Mouse (Mus musculus) hindbrain, embryonic 11.5 days (tissue): ENCODE measurements around the gene Slc16a2. TPM values are rescaled to one million over a fixed set of nuclear protein-coding genes. Genes with fewer than 3 reads are reported as not detected.

ENCODE experiments used
- ATAC-seq: fragments of 200-750 bp; cut with Nextera tagmentation; 2 replicates; pipeline ENCODE4 v1.8.0; 2017; ENCODE audit warnings: mild to moderate bottlenecking, moderate TSS enrichment, moderate library complexity; ENCODE audit not compliant: low FRiP score
- DNase-seq: peaks from one replicate; pipeline ENCODE4 v3.0.0-alpha.2; 2015; ENCODE audit warnings: low spot score
- H3K27ac ChIP-seq: fragments of 300-500 bp; sonication (generic); 2 replicates; pipeline ENCODE4 v1.5.1; 2014; ENCODE audit warnings: mild to moderate bottlenecking, low read depth, low read length
- H3K27me3 ChIP-seq: fragments of 300-500 bp; sonication (generic); 2 replicates; pipeline ENCODE4 v1.6.1; 2014; ENCODE audit warnings: mild to moderate bottlenecking, low read length, moderate library complexity, mixed read lengths; ENCODE audit not compliant: control insufficient read depth, insufficient read depth
- H3K36me3 ChIP-seq: fragments of 300-500 bp; sonication (generic); 2 replicates; pipeline ENCODE4 v1.6.1; 2014; ENCODE audit warnings: mild to moderate bottlenecking, low read length, moderate library complexity, mixed read lengths; ENCODE audit not compliant: control insufficient read depth, insufficient read depth
- H3K4me1 ChIP-seq: fragments of 300-500 bp; sonication (generic); replicated peaks from 2 replicates; pipeline ENCODE4 v1.6.1; 2014; ENCODE audit warnings: low read length, mixed read lengths; ENCODE audit not compliant: control insufficient read depth, insufficient read depth
- H3K4me2 ChIP-seq: fragments of 300-500 bp; sonication (generic); replicated peaks from 2 replicates; pipeline ENCODE4 v1.6.1; 2014; ENCODE audit warnings: mild to moderate bottlenecking, low read depth, low read length
- H3K4me3 ChIP-seq: fragments of 300-500 bp; sonication (generic); 2 replicates; pipeline ENCODE4 v1.5.1; 2014; ENCODE audit warnings: low read depth, low read length
- H3K9ac ChIP-seq: fragments of 300-500 bp; sonication (generic); 2 replicates; pipeline ENCODE4 v1.6.1; 2014; ENCODE audit warnings: low read depth, low read length
- H3K9me3 ChIP-seq: fragments of 300-500 bp; sonication (generic); 2 replicates; pipeline ENCODE4 v1.6.1; 2016; ENCODE audit warnings: low read length; ENCODE audit not compliant: control insufficient read depth
- WGBS: fragments of 180-500 bp; shearing (Covaris S2); extraction: QIAGEN DNeasy Blood & Tissue Kit; methylation state at CpG from one replicate; pipeline ENCODE4 v1.1.7; 2014; 5-methylcytosine and 5-hydroxymethylcytosine counted together
- polyA plus RNA-seq: library from polyadenylated mRNA; unstranded; fragments of >200 nt; fragmentation: Nextera tagmentation; extraction: Ambion mirVana; gene quantifications from 2 replicates; pipeline ENCODE4 v1.2.1, GENCODE M21; 2014

Gene Slc16a2
- polyA plus RNA-seq, 1 experiment from 2014 or later = 12.7 TPM

- Histone ChIP-seq H3K9ac (no peak overlapping the region), H3K27me3 (peaks cover 29% of the 10 kb centered on the region), H3K4me2 (no peak overlapping the region), H3K4me3 (no peak overlapping the region), H3K9me3 (no peaks in the 10 kb centered on the region), H3K36me3 (no peaks in the 10 kb centered on the region), H3K4me1 (no peaks in the 10 kb centered on the region), H3K27ac (no peak overlapping the region)
- WGBS = 90% methylated on average over 1 of the region's 1 CpGs
- DNase-seq (no peak), ATAC-seq (no peak)
Observed at GRCm38 (mm10) chrX:103746197-103746596, 75.6 kb downstream of the Slc16a2 start.

- ATAC-seq = peak; percentile 97
Observed at GRCm38 (mm10) chrX:103744171-103745039, 77.4 kb downstream of the Slc16a2 start.

GRCm38 (mm10) chrX:103742057-103742315, 79.8 kb downstream of the Slc16a2 start:
- Histone ChIP-seq H3K9ac (no peak overlapping the region), H3K36me3 (no peaks in the 10 kb centered on the region)
- WGBS = 71% methylated on average over 2 of the region's 2 CpGs

More at GRCm38 (mm10) chrX:103744171-103745039, 77.4 kb downstream of the Slc16a2 start:
- no peaks in the 10 kb centered on the region for H3K9me3 ChIP-seq
- H3K9ac ChIP-seq = no peak overlapping the region
- peaks cover 40% of the 10 kb centered on the region for H3K27me3 ChIP-seq
- no peaks in the 10 kb centered on the region for H3K4me1 ChIP-seq
- H3K4me3 ChIP-seq = no peak overlapping the region
- peak overlapping the region; percentile 54; the same call in 1 of the 2 replicates for H3K27ac ChIP-seq
- H3K36me3 ChIP-seq = no peaks in the 10 kb centered on the region
- 26% methylated on average over 7 of the region's 7 CpGs for WGBS
- H3K4me2 ChIP-seq = no peak overlapping the region
- DNase-seq = peak; percentile 73

GRCm38 (mm10) chrX:103741215-103742056, 80.3 kb downstream of the Slc16a2 start:
- no peak for ATAC-seq
- Histone ChIP-seq H3K4me1 (no peaks in the 10 kb centered on the region), H3K9ac (no peak overlapping the region), H3K36me3 (no peaks in the 10 kb centered on the region), H3K9me3 (no peaks in the 10 kb centered on the region), H3K4me3 (no peak overlapping the region), H3K27me3 (peaks cover 43% of the 10 kb centered on the region), H3K27ac (no peak overlapping the region), H3K4me2 (no peak overlapping the region)
- no peak for DNase-seq
- WGBS = 73% methylated on average over 6 of the region's 13 CpGs

More at GRCm38 (mm10) chrX:103742057-103742315, 79.8 kb downstream of the Slc16a2 start:
- H3K9me3 ChIP-seq = no peaks in the 10 kb centered on the region
- peaks cover 46% of the 10 kb centered on the region for H3K27me3 ChIP-seq
- H3K4me2 ChIP-seq = no peak overlapping the region
- DNase-seq (no peak), ATAC-seq (no peak)
- H3K4me3 ChIP-seq = no peak overlapping the region
- no peaks in the 10 kb centered on the region for H3K4me1 ChIP-seq
- H3K27ac ChIP-seq = no peak overlapping the region

- no peak for ATAC-seq
Observed at GRCm38 (mm10) chrX:103734041-103734625, 87.7 kb downstream of the Slc16a2 start.

GRCm38 (mm10) chrX:103733091-103733490, 88.7 kb downstream of the Slc16a2 start:
- no peak for DNase-seq

More at GRCm38 (mm10) chrX:103734041-103734625, 87.7 kb downstream of the Slc16a2 start:
- Histone ChIP-seq H3K27ac (no peak overlapping the region), H3K4me1 (no peaks in the 10 kb centered on the region), H3K36me3 (no peaks in the 10 kb centered on the region), H3K4me3 (no peak overlapping the region), H3K9ac (no peak overlapping the region), H3K9me3 (no peaks in the 10 kb centered on the region), H3K27me3 (peaks cover 62% of the 10 kb centered on the region), H3K4me2 (no peak overlapping the region)
- WGBS = 79% methylated on average over 7 of the region's 7 CpGs
- DNase-seq = no peak

GRCm38 (mm10) chrX:103732033-103732703, 89.6 kb downstream of the Slc16a2 start:
- ATAC-seq (no peak), DNase-seq (no peak)
- H3K27me3 ChIP-seq = peaks cover 56% of the 10 kb centered on the region
- H3K4me1 ChIP-seq = no peaks in the 10 kb centered on the region
- no peak overlapping the region for H3K27ac ChIP-seq
- no peaks in the 10 kb centered on the region for H3K9me3 ChIP-seq
- H3K9ac ChIP-seq = no peak overlapping the region
- WGBS = 81% methylated on average over 4 of the region's 4 CpGs
- H3K4me2 ChIP-seq = no peak overlapping the region
- no peaks in the 10 kb centered on the region for H3K36me3 ChIP-seq
- H3K4me3 ChIP-seq = no peak overlapping the region

More at GRCm38 (mm10) chrX:103733091-103733490, 88.7 kb downstream of the Slc16a2 start:
- ATAC-seq = no peak
- no peak overlapping the region for H3K4me2 ChIP-seq
- 80% methylated on average over 4 of the region's 4 CpGs for WGBS
- H3K27ac ChIP-seq = no peak overlapping the region
- H3K4me3 ChIP-seq = no peak overlapping the region
- peaks cover 57% of the 10 kb centered on the region for H3K27me3 ChIP-seq
- no peaks in the 10 kb centered on the region for H3K4me1 ChIP-seq
- H3K9me3 ChIP-seq = no peaks in the 10 kb centered on the region
- no peaks in the 10 kb centered on the region for H3K36me3 ChIP-seq
- no peak overlapping the region for H3K9ac ChIP-seq

GRCm38 (mm10) chrX:103722437-103722836, 99.3 kb downstream of the Slc16a2 start:
- H3K4me3 ChIP-seq = no peak overlapping the region
- H3K4me2 ChIP-seq = no peak overlapping the region
- peaks cover 26% of the 10 kb centered on the region for H3K27me3 ChIP-seq
- H3K4me1 ChIP-seq = no peaks in the 10 kb centered on the region
- 74% methylated on average over 2 of the region's 2 CpGs for WGBS
- no peaks in the 10 kb centered on the region for H3K9me3 ChIP-seq
- DNase-seq (no peak), ATAC-seq (no peak)
- no peaks in the 10 kb centered on the region for H3K36me3 ChIP-seq
- no peak overlapping the region for H3K27ac ChIP-seq
- H3K9ac ChIP-seq = no peak overlapping the region
